In genomic region chr6:12499866-12500265, GRCm38 (mm10) we compare ENCODE assay signal across 22 mouse cellular contexts.
DNase-seq lines count a peak whose midpoint lies in the region; ATAC-seq and TF ChIP-seq lines count a peak whose summit lies in the region.
"Had no signal": no experiment of that assay in that cellular context is flagged by ENCODE, and none has a peak within 500 bp of the region (broad histone marks: within the 10 kb centered on the region; RNA-seq: fewer than 3 reads in every experiment).

No protein-coding gene starts in this region.

- peak; percentile 79 for DNase-seq in midbrain, embryonic 11.5 days (ENCODE audit: low spot score, missing footprints)
- DNase-seq in midbrain, postnatal 0 days (ENCODE audit: low spot score) = no peak
- peak; percentile 43 for DNase-seq in 3T3-L1 (ENCODE audit: low read depth, low spot score)
- peak; percentile 66 for DNase-seq in NIH3T3 (ENCODE audit: low read depth)
- peak; percentile 72 for DNase-seq in fibroblast of lung, adult 2 months (ENCODE audit: low read depth)
- no peak for DNase-seq in frontal cortex, postnatal 10 days (ENCODE audit: low spot score in 2 of 2)
- DNase-seq in gastrocnemius, adult 2 months = no peak
- no peak for DNase-seq in adrenal gland, postnatal 14 days
- DNase-seq: adrenal gland, adult 8-10 months; adrenal gland, postnatal 25 days; cerebellum, adult 11 months; cerebellum, adult 18-20 months; cerebellum, adult 8-10 months; cerebellum, adult 9-11 months; cerebellum, postnatal 14 days had no signal

- no peaks in the 10 kb centered on the region for H3K4me1 ChIP-seq in midbrain, embryonic 11.5 days (ENCODE audit: control insufficient read depth, insufficient read depth, low read length)
- H3K4me1 ChIP-seq in midbrain, postnatal 0 days (ENCODE audit: insufficient read depth, low read length) = no peaks in the 10 kb centered on the region
- H3K4me1 ChIP-seq: embryonic facial prominence, embryonic 10.5 days; embryonic facial prominence, embryonic 12.5 days; forebrain, embryonic 10.5 days; forebrain, embryonic 12.5 days had no signal

- no peaks in the 10 kb centered on the region for H3K27me3 ChIP-seq in midbrain, embryonic 11.5 days (ENCODE audit: control insufficient read depth, insufficient read depth, low read length)
- H3K27me3 ChIP-seq in midbrain, postnatal 0 days (ENCODE audit: insufficient read depth, low read length) = no peaks in the 10 kb centered on the region
- H3K27me3 ChIP-seq: embryonic facial prominence, embryonic 12.5 days; forebrain, embryonic 12.5 days had no signal

- intact Hi-C loops in gastrocnemius, adult 2 months (cut with DNase I) = no loop called here

- H3K4me3 ChIP-seq in midbrain, embryonic 11.5 days (ENCODE audit: low read depth, low read length) = no peak overlapping the region
- H3K4me3 ChIP-seq in midbrain, postnatal 0 days (ENCODE audit: low read depth, low read length) = no peak overlapping the region
- no peak overlapping the region for H3K4me3 ChIP-seq in gastrocnemius, adult 2 months
- H3K4me3 ChIP-seq: embryonic facial prominence, embryonic 10.5 days; embryonic facial prominence, embryonic 12.5 days; forebrain, embryonic 10.5 days; forebrain, embryonic 12.5 days had no signal

- no peak for ATAC-seq in midbrain, embryonic 11.5 days (ENCODE audit: low FRiP score)
- ATAC-seq in midbrain, postnatal 0 days (ENCODE audit: low FRiP score) = no peak
- ATAC-seq: activated CD4-positive, CD25-positive, alpha-beta regulatory T cell, adult 4 months; forebrain, embryonic 14.5 days; forebrain, embryonic 16.5 days had no signal

- H3K9ac ChIP-seq in midbrain, embryonic 11.5 days (ENCODE audit: low read length) = no peak overlapping the region
- no peak overlapping the region for H3K9ac ChIP-seq in midbrain, postnatal 0 days (replicated peaks; ENCODE audit: low read length, poor library complexity, severe bottlenecking)
- H3K9ac ChIP-seq: embryonic facial prominence, embryonic 12.5 days; forebrain, embryonic 12.5 days had no signal

- no peaks in the 10 kb centered on the region for H3K9me3 ChIP-seq in midbrain, embryonic 11.5 days (ENCODE audit: control insufficient read depth, low read length)
- no peaks in the 10 kb centered on the region for H3K9me3 ChIP-seq in midbrain, postnatal 0 days (ENCODE audit: low read length)
- H3K9me3 ChIP-seq: embryonic facial prominence, embryonic 10.5 days; embryonic facial prominence, embryonic 12.5 days; forebrain, embryonic 10.5 days; forebrain, embryonic 12.5 days had no signal

- no peak for TF ChIP-seq CTCF in midbrain, postnatal 0 days (IDR thresholded peaks at IDR 0.05)
- TF ChIP-seq CTCF in gastrocnemius, adult 2 months (IDR thresholded peaks at IDR 0.05) = no peak

- no peak overlapping the region for H3K27ac ChIP-seq in midbrain, embryonic 11.5 days (ENCODE audit: low read depth, low read length)
- H3K27ac ChIP-seq in midbrain, postnatal 0 days (ENCODE audit: low read depth, low read length) = no peak overlapping the region
- H3K27ac ChIP-seq in gastrocnemius, adult 2 months = no peak overlapping the region
- H3K27ac ChIP-seq: embryonic facial prominence, embryonic 10.5 days; embryonic facial prominence, embryonic 12.5 days; forebrain, embryonic 10.5 days; forebrain, embryonic 12.5 days had no signal

- no peak overlapping the region for H3K4me2 ChIP-seq in midbrain, embryonic 11.5 days
- H3K4me2 ChIP-seq in midbrain, postnatal 0 days (ENCODE audit: low read depth, low read length, poor library complexity, severe bottlenecking) = no peak overlapping the region
- H3K4me2 ChIP-seq: embryonic facial prominence, embryonic 12.5 days; forebrain, embryonic 12.5 days had no signal

- H3K36me3 ChIP-seq in midbrain, embryonic 11.5 days (ENCODE audit: control insufficient read depth, insufficient read depth, low read length) = no peaks in the 10 kb centered on the region
- H3K36me3 ChIP-seq in midbrain, postnatal 0 days (ENCODE audit: insufficient read depth, low read length) = no peaks in the 10 kb centered on the region
- H3K36me3 ChIP-seq: embryonic facial prominence, embryonic 10.5 days; embryonic facial prominence, embryonic 12.5 days; forebrain, embryonic 10.5 days; forebrain, embryonic 12.5 days had no signal

Comparison
In these comparisons a context has a peak if more than half of its experiments do, and no peak if none do; other contexts are left out.
1. DNase-seq: peak in midbrain, embryonic 11.5 days (single experiment), 3T3-L1 (single experiment), NIH3T3 (single experiment) and fibroblast of lung, adult 2 months (single experiment); none in midbrain, postnatal 0 days (single experiment), frontal cortex, postnatal 10 days (0 of 2), gastrocnemius, adult 2 months (single experiment) and adrenal gland, postnatal 14 days (single experiment).